Comparison of ENCODE assay signal across 30 mouse cellular contexts in genomic region chr13:16498052-16498451, GRCm38 (mm10).
"Had no signal": no experiment of that assay in that cellular context is flagged by ENCODE, and none has a peak within 500 bp of the region (broad histone marks: within the 10 kb centered on the region; RNA-seq: fewer than 3 reads in every experiment).

No protein-coding gene starts in this region.

- H3K4me1 ChIP-seq: heart, embryonic 10.5 days; heart, embryonic 12.5 days; heart, embryonic 13.5 days; heart, embryonic 15.5 days; hindbrain, embryonic 12.5 days; hindbrain, embryonic 13.5 days; hindbrain, embryonic 15.5 days; intestine, embryonic 15.5 days; kidney, embryonic 15.5 days had no signal

- H3K9ac ChIP-seq: heart, embryonic 12.5 days; heart, embryonic 13.5 days; heart, embryonic 15.5 days; hindbrain, embryonic 12.5 days; hindbrain, embryonic 13.5 days; hindbrain, embryonic 14.5 days; hindbrain, embryonic 15.5 days; intestine, embryonic 15.5 days; kidney, embryonic 15.5 days had no signal

- H3K4me3 ChIP-seq: heart, embryonic 10.5 days; heart, embryonic 12.5 days; heart, embryonic 13.5 days; heart, embryonic 15.5 days; hindbrain, embryonic 12.5 days; hindbrain, embryonic 13.5 days; hindbrain, embryonic 15.5 days; intestine, embryonic 15.5 days; kidney, embryonic 15.5 days; layer of hippocampus, adult 2 months; left cerebral cortex, adult 2 months had no signal

- H3K9me3 ChIP-seq: heart, embryonic 10.5 days; heart, embryonic 12.5 days; heart, embryonic 13.5 days; heart, embryonic 15.5 days; hindbrain, embryonic 12.5 days; hindbrain, embryonic 13.5 days; hindbrain, embryonic 15.5 days; intestine, embryonic 15.5 days; kidney, embryonic 15.5 days had no signal

- H3K27ac ChIP-seq: heart, embryonic 10.5 days; heart, embryonic 13.5 days; heart, embryonic 15.5 days; hindbrain, embryonic 12.5 days; hindbrain, embryonic 13.5 days; hindbrain, embryonic 14.5 days; hindbrain, embryonic 15.5 days; hindbrain, postnatal 0 days; intestine, embryonic 15.5 days; kidney, embryonic 15.5 days; kidney, postnatal 0 days; layer of hippocampus, adult 2 months; left cerebral cortex, adult 2 months had no signal

- H3K4me2 ChIP-seq: heart, embryonic 11.5 days; heart, embryonic 12.5 days; heart, embryonic 13.5 days; heart, embryonic 15.5 days; hindbrain, embryonic 12.5 days; hindbrain, embryonic 13.5 days; hindbrain, embryonic 14.5 days; hindbrain, embryonic 15.5 days; intestine, embryonic 15.5 days; kidney, embryonic 15.5 days had no signal

- H3K27me3 ChIP-seq: heart, embryonic 12.5 days; heart, embryonic 13.5 days; heart, embryonic 15.5 days; hindbrain, embryonic 12.5 days; hindbrain, embryonic 13.5 days; hindbrain, embryonic 15.5 days; intestine, embryonic 15.5 days; kidney, embryonic 15.5 days had no signal

- H3K36me3 ChIP-seq: heart, embryonic 10.5 days; heart, embryonic 12.5 days; heart, embryonic 13.5 days; heart, embryonic 15.5 days; hindbrain, embryonic 12.5 days; hindbrain, embryonic 13.5 days; hindbrain, embryonic 15.5 days; intestine, embryonic 15.5 days; kidney, embryonic 15.5 days had no signal

- DNase-seq: heart, postnatal 10 days; heart, postnatal 14 days; heart, postnatal 36 days; heart, postnatal 4 days; kidney, adult 11 months; kidney, adult 18-20 months; kidney, adult 2 months; kidney, adult 8-10 months; kidney, adult 9 months; kidney, postnatal 10 days; kidney, postnatal 14 days; kidney, postnatal 36 days; kidney, postnatal 4 days; layer of hippocampus, adult 9-11 months; layer of hippocampus, postnatal 36 days had no signal
